18 mouse cellular contexts compared by ENCODE assay signal in the genomic region with DNA sequence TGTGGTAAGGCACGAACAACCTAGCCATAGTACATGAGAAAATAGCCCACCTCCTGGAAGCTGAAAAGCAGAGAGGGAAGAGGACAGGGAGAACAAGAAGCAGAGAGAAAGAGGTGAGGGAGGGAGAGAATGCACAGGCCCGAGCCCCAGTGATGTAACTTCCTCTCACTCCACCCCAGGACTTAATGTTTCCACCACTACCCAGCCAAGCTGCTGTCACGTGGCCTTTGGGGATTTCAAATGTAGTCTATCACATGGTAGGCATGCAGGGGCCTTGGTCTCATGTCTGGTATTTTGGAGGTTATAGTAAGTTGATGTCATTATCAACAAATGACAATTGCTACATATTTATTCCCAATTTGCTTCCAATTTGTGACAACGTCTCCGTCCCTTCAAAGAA.
"Had no signal": no experiment of that assay in that cellular context is flagged by ENCODE, and none has a peak within 500 bp of the region (broad histone marks: within the 10 kb centered on the region; RNA-seq: fewer than 3 reads in every experiment).

No protein-coding gene starts in this region.

- H3K9me3 ChIP-seq: limb, embryonic 15.5 days; liver, embryonic 13.5 days; midbrain, embryonic 15.5 days; neural tube, embryonic 13.5 days; stomach, embryonic 15.5 days had no signal

- DNase-seq: kidney, adult 11 months; kidney, adult 9 months; kidney, postnatal 36 days; layer of hippocampus, adult 9-11 months; layer of hippocampus, postnatal 36 days; liver, embryonic 13.5 days; liver, postnatal 0 days; right cerebral cortex, postnatal 4 days; spleen, adult 18-20 months; thymus, adult 2 months; thymus, postnatal 25 days had no signal

- H3K27ac ChIP-seq: kidney, postnatal 0 days; limb, embryonic 15.5 days; liver, embryonic 13.5 days; midbrain, embryonic 15.5 days; neural tube, embryonic 13.5 days; stomach, embryonic 15.5 days had no signal

- H3K4me2 ChIP-seq: limb, embryonic 15.5 days; liver, embryonic 13.5 days; midbrain, embryonic 11.5 days; midbrain, embryonic 15.5 days; neural tube, embryonic 13.5 days; stomach, embryonic 15.5 days had no signal

- H3K36me3 ChIP-seq: limb, embryonic 15.5 days; liver, embryonic 13.5 days; midbrain, embryonic 15.5 days; neural tube, embryonic 13.5 days; stomach, embryonic 15.5 days had no signal

- ATAC-seq: liver, postnatal 0 days; midbrain, embryonic 15.5 days had no signal

- H3K4me1 ChIP-seq: limb, embryonic 15.5 days; liver, embryonic 13.5 days; megakaryocyte, embryonic 14.5 days; midbrain, embryonic 15.5 days; neural tube, embryonic 13.5 days; stomach, embryonic 15.5 days had no signal

- H3K27me3 ChIP-seq: limb, embryonic 15.5 days; liver, embryonic 13.5 days; midbrain, embryonic 15.5 days; neural tube, embryonic 13.5 days; stomach, embryonic 15.5 days had no signal

- H3K9ac ChIP-seq: limb, embryonic 15.5 days; liver, embryonic 13.5 days; liver, postnatal 0 days; midbrain, embryonic 15.5 days; neural tube, embryonic 13.5 days; stomach, embryonic 15.5 days had no signal

- H3K4me3 ChIP-seq: limb, embryonic 15.5 days; liver, embryonic 13.5 days; megakaryocyte, embryonic 14.5 days; midbrain, embryonic 15.5 days; neural tube, embryonic 13.5 days; stomach, embryonic 15.5 days had no signal
